Mouse (Mus musculus): ENCODE measurements at regions not wholly inside any gene's neighbourhood (a gene's known extent, or its start where the extent isn't known, plus 50 kb on each side); places are given as distances from the start of the nearest gene placed in this dataset.
"Not testable (repeated sequence)": the region's sequence is repeated elsewhere in the genome, so short reads cannot be mapped to it uniquely, and the experiment has no call there.

DNA sequence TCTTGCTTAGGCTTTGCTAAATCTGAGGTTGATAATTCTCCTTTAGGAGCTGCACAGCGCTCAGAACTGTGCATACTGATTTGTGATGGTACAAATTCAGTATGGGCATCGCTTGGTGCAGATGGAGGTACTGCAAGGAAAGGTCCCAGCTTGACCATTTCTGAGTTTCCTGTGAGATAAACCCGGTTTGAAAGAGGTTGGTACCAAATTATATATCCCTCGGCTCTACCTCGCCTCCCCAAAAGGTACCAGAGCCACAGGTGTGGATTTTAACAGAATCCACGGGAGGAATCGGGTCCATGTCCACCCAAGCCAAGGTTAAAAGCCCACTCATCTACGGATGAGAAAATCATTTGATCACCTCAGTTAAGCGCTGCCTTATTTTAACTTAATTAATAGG is 172.5 kb upstream of the Zfp808 start:
- H3K9me3 ChIP-seq (ENCODE audit: control insufficient read depth, low read length); H3K9ac ChIP-seq (ENCODE audit: low read length); H3K4me3 ChIP-seq (ENCODE audit: low read depth, low read length); H3K36me3 ChIP-seq (ENCODE audit: control insufficient read depth, insufficient read depth, low read length); H3K27me3 ChIP-seq (ENCODE audit: control insufficient read depth, insufficient read depth, low read length); H3K4me2 ChIP-seq (ENCODE audit: low read depth, severe bottlenecking); H3K4me1 ChIP-seq (ENCODE audit: control insufficient read depth, insufficient read depth, low read length); ATAC-seq (ENCODE audit: insufficient number of reproducible peaks, low FRiP score, low TSS enrichment, low read depth); H3K27ac ChIP-seq (replicated peaks; ENCODE audit: low read depth, low read length); DNase-seq (ENCODE audit: low spot score): not testable (repeated sequence)
- WGBS, result 92% methylated on average over 8 of the region's 9 CpGs

DNA sequence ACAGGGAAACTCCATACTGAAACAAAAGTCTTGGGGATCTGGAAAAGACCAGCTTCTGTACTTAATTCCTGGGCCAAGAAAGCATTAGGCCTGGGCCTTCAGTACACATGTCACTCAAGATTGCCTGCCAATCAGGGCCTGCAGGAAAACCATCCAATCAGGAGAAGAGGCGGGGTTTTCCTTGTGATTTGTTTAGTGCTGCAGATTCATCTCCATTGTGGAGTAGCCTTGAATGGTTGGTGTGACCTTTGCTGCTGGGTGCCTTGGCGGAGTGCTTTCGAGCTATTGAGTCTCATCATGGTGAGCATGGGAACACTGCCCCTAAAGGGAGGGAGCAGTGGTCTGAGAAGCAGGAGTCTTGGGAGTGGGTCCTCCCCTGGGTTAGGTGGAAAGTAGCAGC is 150.8 kb upstream of the Zfp808 start:
- not testable (repeated sequence) for H3K36me3 ChIP-seq (ENCODE audit: control insufficient read depth, insufficient read depth, low read length); H3K4me3 ChIP-seq (ENCODE audit: low read depth, low read length); H3K9me3 ChIP-seq (ENCODE audit: control insufficient read depth, low read length); H3K4me1 ChIP-seq (ENCODE audit: control insufficient read depth, insufficient read depth, low read length); H3K27me3 ChIP-seq (ENCODE audit: control insufficient read depth, insufficient read depth, low read length); H3K4me2 ChIP-seq (ENCODE audit: low read depth, severe bottlenecking); H3K9ac ChIP-seq (ENCODE audit: low read length); H3K27ac ChIP-seq (replicated peaks; ENCODE audit: low read depth, low read length); ATAC-seq (ENCODE audit: insufficient number of reproducible peaks, low FRiP score, low TSS enrichment, low read depth); DNase-seq (ENCODE audit: low spot score)
- 89% methylated on average over 3 of the region's 3 CpGs for WGBS

DNA sequence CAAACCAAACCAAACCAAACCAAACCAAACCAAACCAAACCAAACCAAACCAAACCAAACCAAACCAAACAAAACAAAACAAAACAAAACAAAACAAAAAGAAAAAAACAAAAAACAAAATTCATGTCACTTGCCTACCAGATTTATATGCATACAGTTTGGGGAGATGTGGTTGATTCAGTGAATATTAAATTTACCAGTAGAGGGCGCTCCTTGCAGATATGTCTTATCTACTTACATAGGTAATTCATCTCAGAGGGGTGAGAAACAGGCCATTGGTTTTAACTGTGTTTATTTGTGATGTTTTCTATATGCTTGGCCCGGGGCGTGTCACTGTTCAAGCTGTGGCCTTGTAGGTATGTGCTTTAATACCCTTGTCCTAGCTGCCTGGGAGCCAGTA is 133.2 kb upstream of the Zfp808 start:
- H3K4me1 ChIP-seq (ENCODE audit: control insufficient read depth, insufficient read depth, low read length); DNase-seq (ENCODE audit: low spot score); H3K4me3 ChIP-seq (ENCODE audit: low read depth, low read length); H3K36me3 ChIP-seq (ENCODE audit: control insufficient read depth, insufficient read depth, low read length); H3K4me2 ChIP-seq (ENCODE audit: low read depth, severe bottlenecking); H3K9ac ChIP-seq (ENCODE audit: low read length); H3K27me3 ChIP-seq (ENCODE audit: control insufficient read depth, insufficient read depth, low read length); ATAC-seq (ENCODE audit: insufficient number of reproducible peaks, low FRiP score, low TSS enrichment, low read depth); H3K9me3 ChIP-seq (ENCODE audit: control insufficient read depth, low read length); H3K27ac ChIP-seq (replicated peaks; ENCODE audit: low read depth, low read length): not testable (repeated sequence)
- WGBS, result 65% methylated on average over 3 of the region's 3 CpGs

DNA sequence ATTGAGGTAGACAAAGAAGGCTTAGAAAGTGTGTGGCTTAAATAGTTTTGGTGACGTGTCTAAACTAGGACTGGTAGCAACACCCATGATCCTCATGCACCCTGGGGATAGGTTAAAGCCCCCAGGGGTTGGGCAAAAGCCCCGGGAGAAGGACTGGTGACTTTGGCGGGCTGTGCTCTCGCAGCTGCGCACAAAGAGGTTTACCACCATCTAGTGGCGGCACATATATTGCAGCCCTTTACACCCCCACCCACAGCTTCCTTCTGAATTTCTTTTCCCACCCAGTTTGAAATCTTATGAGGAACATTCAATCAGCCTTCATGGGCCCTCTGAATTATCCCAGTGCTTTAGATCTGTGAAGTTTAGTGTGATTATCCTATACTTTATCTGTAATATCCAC is 130.9 kb upstream of the Zfp808 start:
- not testable (repeated sequence) for H3K27ac ChIP-seq (replicated peaks; ENCODE audit: low read depth, low read length); H3K4me2 ChIP-seq (ENCODE audit: low read depth, severe bottlenecking); H3K4me1 ChIP-seq (ENCODE audit: control insufficient read depth, insufficient read depth, low read length); H3K4me3 ChIP-seq (ENCODE audit: low read depth, low read length); H3K27me3 ChIP-seq (ENCODE audit: control insufficient read depth, insufficient read depth, low read length); H3K36me3 ChIP-seq (ENCODE audit: control insufficient read depth, insufficient read depth, low read length); H3K9ac ChIP-seq (ENCODE audit: low read length); H3K9me3 ChIP-seq (ENCODE audit: control insufficient read depth, low read length); ATAC-seq (ENCODE audit: insufficient number of reproducible peaks, low FRiP score, low TSS enrichment, low read depth)
- 6% methylated on average over 6 of the region's 6 CpGs for WGBS
- DNase-seq (ENCODE audit: low spot score), result peak; percentile 33

DNA sequence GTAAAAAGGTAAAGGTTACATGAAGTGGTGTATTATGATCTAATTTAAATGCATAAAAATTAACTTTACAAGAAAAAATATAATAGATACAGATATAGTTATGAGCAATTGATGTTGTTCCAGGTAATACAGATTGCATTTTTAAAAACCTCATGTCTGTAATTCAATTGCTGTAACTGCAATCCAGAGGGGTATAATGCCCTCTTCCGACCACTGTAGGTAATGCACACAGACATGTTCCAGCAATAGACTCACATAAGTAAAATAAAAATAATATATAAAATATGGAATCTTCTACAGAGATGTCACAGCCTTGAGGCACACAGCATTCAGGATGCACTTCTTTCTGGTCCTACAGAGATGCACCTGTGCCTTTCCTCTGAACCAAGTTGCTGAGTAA is 122.4 kb upstream of the Zfp808 start:
- not testable (repeated sequence) for H3K4me3 ChIP-seq (ENCODE audit: low read depth, low read length); H3K9me3 ChIP-seq (ENCODE audit: control insufficient read depth, low read length); H3K27me3 ChIP-seq (ENCODE audit: control insufficient read depth, insufficient read depth, low read length); DNase-seq (ENCODE audit: low spot score); ATAC-seq (ENCODE audit: insufficient number of reproducible peaks, low FRiP score, low TSS enrichment, low read depth); H3K4me2 ChIP-seq (ENCODE audit: low read depth, severe bottlenecking); H3K27ac ChIP-seq (replicated peaks; ENCODE audit: low read depth, low read length); H3K9ac ChIP-seq (ENCODE audit: low read length); H3K4me1 ChIP-seq (ENCODE audit: control insufficient read depth, insufficient read depth, low read length); H3K36me3 ChIP-seq (ENCODE audit: control insufficient read depth, insufficient read depth, low read length)
- WGBS, result 79% methylated on average over 1 of the region's 1 CpGs

DNA sequence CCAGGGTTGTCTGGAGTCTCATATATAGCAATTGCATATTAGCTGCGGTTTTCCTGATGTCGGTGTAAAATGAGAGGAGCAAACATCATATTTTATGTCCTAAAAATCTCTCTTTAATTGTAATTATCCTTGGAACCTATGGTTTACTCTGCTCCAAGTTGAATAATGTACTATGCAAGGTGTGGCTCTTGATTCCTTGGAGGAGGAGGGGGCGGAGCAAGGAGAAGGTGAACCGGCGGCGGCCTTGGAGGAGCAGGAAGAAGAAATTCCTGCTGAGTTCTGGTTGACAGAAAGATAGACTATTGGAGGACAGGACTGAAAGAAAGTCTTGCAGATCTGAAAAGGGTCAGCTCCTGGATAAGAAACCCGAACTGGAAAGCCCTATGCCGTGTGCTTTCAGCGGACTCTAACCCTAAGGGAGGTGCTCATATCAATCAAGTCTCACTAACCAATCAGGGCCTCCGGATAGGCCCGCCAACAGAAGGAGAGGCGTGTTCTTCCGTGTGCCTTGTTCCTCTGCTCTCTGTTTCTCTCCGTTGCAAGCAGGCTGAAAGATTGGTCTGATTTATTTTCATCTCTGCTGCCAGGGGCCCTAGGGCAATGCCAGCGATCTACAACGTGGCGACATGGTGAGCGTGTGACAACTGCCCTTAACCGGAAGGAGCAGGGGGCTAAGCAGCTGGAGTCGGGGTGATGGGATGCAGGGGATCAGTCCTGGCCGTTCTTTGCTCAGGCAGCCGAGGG is 114.1 kb upstream of the Zfp808 start:
- ATAC-seq (ENCODE audit: insufficient number of reproducible peaks, low FRiP score, low TSS enrichment, low read depth) (peak; percentile 70; the same call in 1 of the 2 replicates), DNase-seq (ENCODE audit: low spot score) (peak; percentile 65)
- H3K27me3 ChIP-seq (ENCODE audit: control insufficient read depth, insufficient read depth, low read length); H3K4me1 ChIP-seq (ENCODE audit: control insufficient read depth, insufficient read depth, low read length); H3K36me3 ChIP-seq (ENCODE audit: control insufficient read depth, insufficient read depth, low read length); H3K9me3 ChIP-seq (ENCODE audit: control insufficient read depth, low read length); H3K27ac ChIP-seq (replicated peaks; ENCODE audit: low read depth, low read length): not testable (repeated sequence)
- H3K4me2 ChIP-seq (ENCODE audit: low read depth, severe bottlenecking), result peak overlapping the region; percentile 40
- WGBS, result 1% methylated on average over 22 of the region's 22 CpGs
- peak overlapping the region; percentile 54 for H3K9ac ChIP-seq (ENCODE audit: low read length)
- H3K4me3 ChIP-seq (ENCODE audit: low read depth, low read length), result peak overlapping the region; percentile 51

DNA sequence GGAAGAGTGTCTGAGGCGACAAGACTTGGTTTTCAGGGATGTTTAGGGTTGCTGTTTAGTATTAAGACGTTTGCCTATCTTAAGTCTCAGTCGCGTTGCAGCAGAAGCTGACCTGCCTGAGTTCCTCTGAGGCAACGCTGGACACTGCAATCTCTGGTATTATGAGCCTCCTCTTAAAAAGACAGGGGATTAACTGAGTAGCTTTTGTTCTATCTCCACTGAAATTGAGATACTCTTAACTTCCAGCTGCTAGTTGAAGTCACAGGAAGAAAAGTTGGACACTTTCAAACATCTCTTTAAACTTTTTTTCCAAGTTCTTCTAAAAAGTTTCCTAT is 113.6 kb upstream of the Zfp808 start:
- not testable (repeated sequence) for DNase-seq (ENCODE audit: low spot score); H3K27me3 ChIP-seq (ENCODE audit: control insufficient read depth, insufficient read depth, low read length); H3K27ac ChIP-seq (replicated peaks; ENCODE audit: low read depth, low read length); H3K4me1 ChIP-seq (ENCODE audit: control insufficient read depth, insufficient read depth, low read length); H3K9me3 ChIP-seq (ENCODE audit: control insufficient read depth, low read length); H3K36me3 ChIP-seq (ENCODE audit: control insufficient read depth, insufficient read depth, low read length); ATAC-seq (ENCODE audit: insufficient number of reproducible peaks, low FRiP score, low TSS enrichment, low read depth)
- peak overlapping the region; percentile 54 for H3K9ac ChIP-seq (ENCODE audit: low read length)
- H3K4me2 ChIP-seq (ENCODE audit: low read depth, severe bottlenecking), result peak overlapping the region; percentile 40
- H3K4me3 ChIP-seq (ENCODE audit: low read depth, low read length), result peak overlapping the region; percentile 51
- 0% methylated on average over 5 of the region's 5 CpGs for WGBS

DNA sequence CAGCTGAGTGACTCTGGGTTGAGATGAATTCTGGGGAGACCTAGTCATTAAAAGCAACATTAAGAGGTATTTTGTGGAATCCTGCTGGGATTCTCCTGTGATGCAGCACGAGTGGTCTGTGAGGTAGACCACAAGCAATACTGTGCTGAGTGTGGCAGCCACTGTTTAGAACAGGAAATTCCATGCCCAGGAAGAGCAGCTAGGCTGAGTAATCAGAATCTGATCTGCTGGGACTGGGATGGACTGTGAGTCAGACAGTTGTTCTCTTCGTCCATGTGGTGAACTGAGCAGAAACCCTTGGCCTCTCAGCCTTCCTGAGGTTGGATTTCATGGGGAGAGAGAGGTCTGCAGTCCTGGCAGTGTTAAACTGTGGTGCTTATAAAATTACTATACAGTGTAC is 92.0 kb upstream of the Zfp808 start:
- not testable (repeated sequence) for H3K9me3 ChIP-seq (ENCODE audit: control insufficient read depth, low read length); DNase-seq (ENCODE audit: low spot score); H3K36me3 ChIP-seq (ENCODE audit: control insufficient read depth, insufficient read depth, low read length); H3K4me3 ChIP-seq (ENCODE audit: low read depth, low read length); H3K4me2 ChIP-seq (ENCODE audit: low read depth, severe bottlenecking); ATAC-seq (ENCODE audit: insufficient number of reproducible peaks, low FRiP score, low TSS enrichment, low read depth); H3K27ac ChIP-seq (replicated peaks; ENCODE audit: low read depth, low read length); H3K4me1 ChIP-seq (ENCODE audit: control insufficient read depth, insufficient read depth, low read length); H3K9ac ChIP-seq (ENCODE audit: low read length); H3K27me3 ChIP-seq (ENCODE audit: control insufficient read depth, insufficient read depth, low read length)
- 85% methylated on average over 2 of the region's 2 CpGs for WGBS

All from limb, embryonic 11.5 days (tissue).